Mouse (Mus musculus) 416B (cell line): ENCODE data around the gene Rhox4a.
"Not testable (repeated sequence)": the region's sequence is repeated elsewhere in the genome, so short reads cannot be mapped to it uniquely, and the experiment has no call there.

Source experiments
- DNase-seq: peaks from one replicate; pipeline ENCODE4 v3.0.0; 2011; ENCODE audit warnings: low read depth

Gene Rhox4a

DNA sequence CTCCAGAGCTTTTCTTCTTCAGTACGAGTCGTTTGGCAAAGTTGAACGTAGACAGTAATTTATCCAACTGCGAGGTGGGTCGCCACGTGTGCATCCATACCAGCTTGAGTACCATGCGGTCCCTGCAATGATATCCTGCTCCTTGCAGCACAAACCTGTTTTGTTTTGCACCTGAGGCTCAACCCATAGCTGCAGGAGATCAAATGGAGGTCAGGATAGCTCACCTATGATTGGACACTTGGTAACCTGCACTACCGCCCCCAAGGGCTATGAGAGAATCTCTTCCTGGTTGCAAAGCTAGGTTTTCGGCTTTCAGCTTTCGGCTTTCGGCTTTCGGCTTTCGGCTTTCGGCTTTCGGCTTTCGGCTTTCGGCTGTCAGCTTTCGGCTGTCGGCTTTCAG, at the start of gene Rhox4a:
Gene Rhox4a (plus strand): TSS at position 301 of the 400 bp plus-strand sequence.
- not testable (repeated sequence) for DNase-seq

DNA sequence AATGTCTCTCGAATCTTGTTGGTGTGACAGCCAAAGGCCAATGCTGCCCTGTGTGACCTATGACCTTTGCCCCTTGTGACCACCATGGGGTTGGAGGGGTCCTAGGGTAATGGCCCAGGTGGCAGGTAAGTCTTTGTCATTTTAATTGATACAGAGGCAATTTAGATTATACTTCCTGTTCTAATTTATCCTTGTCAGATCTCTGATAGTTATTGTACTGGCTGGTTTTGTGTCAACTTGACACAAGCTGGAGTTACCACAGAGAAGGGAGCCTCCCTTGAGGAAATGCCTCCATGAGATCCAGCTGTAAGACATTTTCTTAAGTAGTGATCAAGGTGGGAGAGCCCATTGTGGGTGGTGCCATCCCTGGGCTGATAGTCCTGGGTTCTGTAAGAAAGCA, 43.0 kb upstream of the Rhox4a start, which contains the start of gene Rhox1:
Gene Rhox1 (minus strand): TSS at position 101 of the 400 bp plus-strand sequence.
- not testable (repeated sequence) for DNase-seq

DNA sequence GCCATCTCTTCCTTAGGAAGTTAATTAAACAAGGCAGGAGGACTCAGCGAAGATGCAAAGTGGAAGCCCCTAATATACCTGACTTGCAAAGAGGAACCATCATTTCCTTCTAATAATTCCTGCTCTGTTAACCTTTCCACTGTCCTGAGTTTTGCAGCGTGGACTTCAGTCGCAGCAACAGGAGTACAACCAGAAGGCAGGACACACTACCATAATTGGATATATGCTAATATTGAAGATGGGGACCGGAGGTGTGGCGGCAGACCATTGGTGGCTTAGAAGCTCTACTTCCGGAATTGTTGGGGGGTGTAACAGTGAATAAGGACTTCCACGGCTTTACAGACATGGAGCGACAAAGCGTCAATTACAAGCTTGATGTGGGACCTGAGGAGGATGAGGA, 20.5 kb upstream of the Rhox4a start, which contains the start of gene Rhox2a:
Gene Rhox2a (plus strand): TSS at position 301 of the 400 bp plus-strand sequence.
- not testable (repeated sequence) for DNase-seq

DNA sequence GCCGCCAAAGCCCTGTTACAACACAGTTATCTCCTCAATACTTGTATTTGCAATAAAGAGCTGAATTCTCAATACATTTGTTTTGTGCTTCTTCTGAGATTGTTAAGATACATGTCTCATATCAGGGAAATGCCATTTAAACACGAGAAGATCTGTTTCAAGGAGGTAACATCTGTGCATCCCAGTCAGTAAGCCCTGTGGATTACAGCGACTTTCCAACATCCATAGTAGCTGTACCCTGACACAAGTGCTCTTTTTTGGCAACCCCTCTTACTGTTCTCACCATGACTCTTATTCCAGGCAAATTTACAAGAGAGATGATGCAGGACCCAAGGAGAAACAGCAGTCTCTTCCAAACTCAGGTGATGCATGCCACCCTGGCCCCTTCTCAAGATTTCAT, 15.5 kb upstream of the Rhox4a start, which contains the start of gene Rhox3a:
Gene Rhox3a (plus strand): TSS at position 301 of the 400 bp plus-strand sequence.
- DNase-seq, result not testable (repeated sequence)
